ENCODE assay signal across 11 mouse cellular contexts in genomic region chr4:81563574-81563973, GRCm38 (mm10).
A peak's percentile ranks its signal among the peaks of the same experiment; 100 is the strongest.
DNase-seq lines count a peak whose midpoint lies in the region; ATAC-seq and TF ChIP-seq lines count a peak whose summit lies in the region.
"Had no signal": no experiment of that assay in that cellular context is flagged by ENCODE, and none has a peak within 500 bp of the region (broad histone marks: within the 10 kb centered on the region; RNA-seq: fewer than 3 reads in every experiment).

No protein-coding gene starts in this region.

- H3K4me1 ChIP-seq in midbrain, embryonic 10.5 days: peaks cover 27% of the 10 kb centered on the region
- peaks cover 10% of the 10 kb centered on the region for H3K4me1 ChIP-seq in midbrain, embryonic 16.5 days (ENCODE audit: control insufficient read depth, insufficient read depth, low read length)
- H3K4me1 ChIP-seq in cerebellum, adult 2 months (ENCODE audit: control insufficient read depth, insufficient read depth, low read length): peaks cover 20% of the 10 kb centered on the region
- H3K4me1 ChIP-seq in liver, postnatal 0 days (ENCODE audit: insufficient read depth): no peaks in the 10 kb centered on the region

- TF ChIP-seq CTCF in cerebellum, adult 2 months (IDR thresholded peaks at IDR 0.05; ENCODE audit: borderline replicate concordance, insufficient read depth, low read depth, low read length): no peak
- TF ChIP-seq CTCF in liver, postnatal 0 days (IDR thresholded peaks at IDR 0.05; ENCODE audit: low read depth): no peak

- H3K9ac ChIP-seq in midbrain, embryonic 16.5 days (ENCODE audit: low read depth, low read length): no peak overlapping the region
- H3K9ac ChIP-seq in liver, postnatal 0 days (replicated peaks): no peak overlapping the region
- H3K9ac ChIP-seq: neural tube, embryonic 13.5 days had no signal

- H3K9me3 ChIP-seq in midbrain, embryonic 10.5 days (replicated peaks): no peaks in the 10 kb centered on the region
- no peaks in the 10 kb centered on the region for H3K9me3 ChIP-seq in midbrain, embryonic 16.5 days (replicated peaks; ENCODE audit: control insufficient read depth, low read length, poor library complexity, severe bottlenecking)
- H3K9me3 ChIP-seq in liver, postnatal 0 days (ENCODE audit: low read length): no peaks in the 10 kb centered on the region
- H3K9me3 ChIP-seq: neural tube, embryonic 13.5 days had no signal

- no peaks in the 10 kb centered on the region; the same call in 1 of the 2 replicates for H3K27me3 ChIP-seq in midbrain, embryonic 10.5 days (ENCODE audit: low read depth, poor library complexity, severe bottlenecking)
- no peaks in the 10 kb centered on the region for H3K27me3 ChIP-seq in midbrain, embryonic 16.5 days (ENCODE audit: control insufficient read depth, insufficient read depth, low read depth, low read length)
- H3K27me3 ChIP-seq in cerebellum, adult 2 months (ENCODE audit: control insufficient read depth, insufficient read depth, low read length): no peaks in the 10 kb centered on the region
- no peaks in the 10 kb centered on the region for H3K27me3 ChIP-seq in liver, postnatal 0 days (ENCODE audit: insufficient read depth, low read length)
- H3K27me3 ChIP-seq: neural tube, embryonic 13.5 days had no signal

- H3K27ac ChIP-seq in midbrain, embryonic 10.5 days (replicated peaks): peak overlapping the region; percentile 39; the same call in 1 of the 2 replicates
- no peak overlapping the region for H3K27ac ChIP-seq in midbrain, embryonic 16.5 days (ENCODE audit: low read length)
- no peak overlapping the region for H3K27ac ChIP-seq in cerebellum, adult 2 months (ENCODE audit: insufficient read depth, low read length)
- no peak overlapping the region for H3K27ac ChIP-seq in liver, postnatal 0 days (ENCODE audit: low read depth)
- H3K27ac ChIP-seq: neural tube, embryonic 13.5 days had no signal

- intact Hi-C loops in gastrocnemius, postnatal 14 days (cut with DNase I; ENCODE audit: low total_unique reads): loop anchor here (10.0 kb wide), 1 partner anchor 1021 kb away; no protein-coding TSS in a partner anchor
- intact Hi-C loops in left cerebral cortex, postnatal 36 days (cut with DNase I): loop anchor here (10.0 kb wide), 3 partner anchors 389 to 941 kb away; no protein-coding TSS in a partner anchor

- TF ChIP-seq POLR2A in cerebellum, adult 2 months (IDR thresholded peaks at IDR 0.05; ENCODE audit: borderline replicate concordance, insufficient read depth, low read length): no peak

- H3K4me3 ChIP-seq in midbrain, embryonic 10.5 days: no peak overlapping the region
- no peak overlapping the region for H3K4me3 ChIP-seq in midbrain, embryonic 16.5 days (ENCODE audit: low read depth, low read length)
- no peak overlapping the region for H3K4me3 ChIP-seq in cerebellum, adult 2 months (replicated peaks; ENCODE audit: insufficient read depth, low read depth, low read length)
- H3K4me3 ChIP-seq in liver, postnatal 0 days (ENCODE audit: low read depth, low read length): no peak overlapping the region
- H3K4me3 ChIP-seq: neural tube, embryonic 13.5 days had no signal

- no peak for ATAC-seq in midbrain, embryonic 16.5 days
- no peak for ATAC-seq in liver, postnatal 0 days

- WGBS in midbrain, embryonic 10.5 days: 52% methylated on average over 10 of the region's 10 CpGs
- whole genome bisulfite sequencing in midbrain, embryonic 16.5 days: 33% methylated on average over 10 of the region's 10 CpGs
- 58% methylated on average over 10 of the region's 10 CpGs for WGBS in cerebellum, adult 2 months
- 58% methylated on average over 10 of the region's 10 CpGs for WGBS in liver, postnatal 0 days (ENCODE audit: insufficient replicate concordance)

- peak; percentile 10 for DNase-seq in gastrocnemius, postnatal 10 days
- no peak for DNase-seq in gastrocnemius, postnatal 14 days
- no peak for DNase-seq in midbrain, embryonic 10.5 days (ENCODE audit: low spot score)
- peak; percentile 60 to 67 for DNase-seq in left cerebral cortex, postnatal 36 days (ENCODE audit: low spot score in 2 of 2)
- peak; percentile 58 for DNase-seq in right cerebral cortex, postnatal 25 days
- no peak for DNase-seq in cerebellum, adult 2 months
- no peak for DNase-seq in liver, postnatal 0 days
- DNase-seq: gastrocnemius, postnatal 25 days; thymus, adult 2 months had no signal

- no peak for TF ChIP-seq EP300 in liver, postnatal 0 days (IDR thresholded peaks at IDR 0.05; ENCODE audit: low read depth)

- no peaks in the 10 kb centered on the region for H3K36me3 ChIP-seq in midbrain, embryonic 10.5 days
- H3K36me3 ChIP-seq in midbrain, embryonic 16.5 days (ENCODE audit: control insufficient read depth, insufficient read depth, low read length): no peaks in the 10 kb centered on the region
- no peaks in the 10 kb centered on the region for H3K36me3 ChIP-seq in liver, postnatal 0 days (replicated peaks; ENCODE audit: insufficient read depth, low read length)
- H3K36me3 ChIP-seq: neural tube, embryonic 13.5 days had no signal

- no peak overlapping the region; the same call in 1 of the 2 replicates for H3K4me2 ChIP-seq in midbrain, embryonic 16.5 days (ENCODE audit: low read length)
- H3K4me2 ChIP-seq in liver, postnatal 0 days (ENCODE audit: low read depth, low read length): no peak overlapping the region
- H3K4me2 ChIP-seq: neural tube, embryonic 13.5 days had no signal

Comparison
In these comparisons a context has a peak if more than half of its experiments do, and no peak if none do; other contexts are left out.
1. DNase-seq: peak in gastrocnemius, postnatal 10 days (single experiment), left cerebral cortex, postnatal 36 days (2 of 2) and right cerebral cortex, postnatal 25 days (single experiment); none in gastrocnemius, postnatal 14 days (single experiment), midbrain, embryonic 10.5 days (single experiment), cerebellum, adult 2 months (0 of 2) and liver, postnatal 0 days (single experiment).